Mouse (Mus musculus): ENCODE measurements around the gene Arid5a. TPM values are rescaled to one million over a fixed set of nuclear protein-coding genes. Genes with fewer than 3 reads are reported as not detected.

Arid5a gene
- polyA plus RNA-seq, 1 experiment from 2014 or later = 4.5 TPM

GRCm38 (mm10) chr1:36269121-36269795 is 38.3 kb upstream of the Arid5a start:
- Histone ChIP-seq H3K36me3 (ENCODE audit: control insufficient read depth, insufficient read depth, low read length) (no peaks in the 10 kb centered on the region), H3K4me3 (ENCODE audit: low read length) (peak overlapping the region; percentile 13; the same call in 1 of the 2 replicates), H3K4me2 (replicated peaks; ENCODE audit: low read depth, low read length) (peak overlapping the region; percentile 34; the same call in 1 of the 2 replicates), H3K9me3 (ENCODE audit: control insufficient read depth, low read length) (no peaks in the 10 kb centered on the region), H3K9ac (ENCODE audit: low read depth, low read length) (no peak overlapping the region), H3K27me3 (ENCODE audit: control insufficient read depth, insufficient read depth, low read length) (no peaks in the 10 kb centered on the region), H3K4me1 (ENCODE audit: control insufficient read depth, insufficient read depth, low read length) (peaks cover 45% of the 10 kb centered on the region), H3K27ac (ENCODE audit: low read depth, low read length) (no peak overlapping the region)
- WGBS = 45% methylated on average over 54 of the region's 54 CpGs
- no peak for ATAC-seq (ENCODE audit: low FRiP score, low TSS enrichment)

DNA sequence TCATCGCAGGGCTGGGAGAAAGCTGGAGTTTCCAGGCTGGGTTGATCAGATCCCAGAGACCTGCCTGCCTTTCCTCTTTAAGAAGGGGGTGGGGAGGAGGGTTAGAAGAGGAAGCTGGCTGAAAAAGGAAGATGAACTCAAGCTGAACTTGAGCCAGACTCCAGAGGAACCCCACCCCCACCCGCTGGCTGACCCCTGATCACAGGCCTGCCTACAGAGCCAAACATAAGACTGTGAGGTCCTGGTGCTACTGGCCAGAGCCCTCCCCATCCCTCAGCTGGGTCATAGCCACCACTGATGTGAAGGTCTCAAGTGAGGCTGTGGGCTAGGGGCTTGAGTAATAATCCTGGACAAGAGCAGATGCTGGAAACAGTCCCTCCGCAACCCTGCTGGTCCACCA is 36.9 kb upstream of the Arid5a start:
- Histone ChIP-seq H3K4me3 (ENCODE audit: low read length) (no peak overlapping the region), H3K36me3 (ENCODE audit: control insufficient read depth, insufficient read depth, low read length) (no peaks in the 10 kb centered on the region), H3K4me1 (ENCODE audit: control insufficient read depth, insufficient read depth, low read length) (peaks cover 56% of the 10 kb centered on the region), H3K27me3 (ENCODE audit: control insufficient read depth, insufficient read depth, low read length) (no peaks in the 10 kb centered on the region), H3K9me3 (ENCODE audit: control insufficient read depth, low read length) (no peaks in the 10 kb centered on the region), H3K4me2 (replicated peaks; ENCODE audit: low read depth, low read length) (0 out of 2 replicates have a peak overlapping the region, but pooled peaks have one; percentile 9), H3K9ac (ENCODE audit: low read depth, low read length) (peak overlapping the region; percentile 40; the same call in 1 of the 2 replicates), H3K27ac (ENCODE audit: low read depth, low read length) (peak overlapping the region; percentile 82)
- 26% methylated on average over 3 of the region's 3 CpGs for WGBS
- peak; percentile 24 for ATAC-seq (ENCODE audit: low FRiP score, low TSS enrichment)

DNA sequence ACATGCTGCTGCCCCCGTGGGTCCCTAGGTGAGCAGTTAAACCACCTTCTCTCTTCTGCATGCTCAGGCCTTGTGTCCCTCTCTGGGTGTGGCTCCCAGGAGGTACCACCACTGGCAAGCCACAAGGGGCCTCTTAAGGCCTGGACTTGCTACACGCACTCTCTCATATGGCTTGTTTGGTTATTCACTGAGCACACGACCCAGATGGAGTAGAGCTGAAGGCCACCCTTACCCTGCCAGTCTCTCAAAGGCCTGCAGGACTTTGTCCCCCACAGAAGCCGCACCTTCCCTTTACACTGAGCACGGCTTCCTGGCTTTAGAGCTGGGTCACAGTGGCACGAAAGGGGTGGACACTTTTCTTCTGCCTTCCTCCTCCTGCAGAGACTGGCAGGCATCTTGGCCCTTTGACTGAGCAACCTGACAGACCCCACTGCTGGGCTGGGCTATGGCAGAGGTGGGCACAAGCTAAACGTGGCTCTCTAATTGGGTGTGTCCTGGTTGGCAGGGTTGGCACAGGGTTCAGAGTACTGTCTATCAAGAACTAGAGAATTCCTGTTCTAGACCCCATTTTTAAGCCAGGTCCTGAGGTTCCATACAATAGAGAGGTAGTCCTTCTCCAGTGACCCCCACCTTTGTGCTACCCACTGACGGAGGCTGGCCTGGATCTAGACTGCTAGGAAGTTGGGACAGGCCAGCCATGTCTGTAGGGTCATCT is 35.9 kb upstream of the Arid5a start:
- Histone ChIP-seq H3K9ac (ENCODE audit: low read depth, low read length) (no peak overlapping the region; the same call in 1 of the 2 replicates), H3K27ac (ENCODE audit: low read depth, low read length) (peak overlapping the region; percentile 91; the same call in 1 of the 2 replicates), H3K4me1 (ENCODE audit: control insufficient read depth, insufficient read depth, low read length) (peaks cover 56% of the 10 kb centered on the region), H3K36me3 (ENCODE audit: control insufficient read depth, insufficient read depth, low read length) (no peaks in the 10 kb centered on the region), H3K27me3 (ENCODE audit: control insufficient read depth, insufficient read depth, low read length) (no peaks in the 10 kb centered on the region), H3K9me3 (ENCODE audit: control insufficient read depth, low read length) (no peaks in the 10 kb centered on the region), H3K4me2 (replicated peaks; ENCODE audit: low read depth, low read length) (peak overlapping the region; percentile 9; the same call in 1 of the 2 replicates), H3K4me3 (ENCODE audit: low read length) (peak overlapping the region; percentile 18; the same call in 1 of the 2 replicates)
- no peak for ATAC-seq (ENCODE audit: low FRiP score, low TSS enrichment)
- 69% methylated on average over 8 of the region's 8 CpGs for WGBS

DNA sequence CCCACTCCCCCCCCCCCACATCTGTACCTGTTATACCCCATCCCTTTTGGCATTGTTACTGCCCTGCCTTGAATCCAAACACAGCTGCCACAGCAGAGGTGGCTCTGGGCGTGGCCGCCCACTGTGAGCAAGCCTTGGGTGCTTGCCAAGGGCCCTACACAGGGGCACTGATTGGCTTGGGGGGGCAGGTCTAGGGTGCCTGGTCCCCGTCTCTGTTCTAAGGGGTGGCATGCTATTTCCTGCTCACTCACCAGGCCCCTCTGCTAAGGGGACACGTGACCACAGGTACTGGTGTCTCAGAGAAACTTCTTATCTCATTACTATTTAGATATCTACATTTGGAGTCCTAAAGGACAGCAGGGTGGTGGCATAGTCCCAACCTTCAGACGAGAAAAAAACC is 35.0 kb upstream of the Arid5a start:
- Histone ChIP-seq H3K36me3 (ENCODE audit: control insufficient read depth, insufficient read depth, low read length) (no peaks in the 10 kb centered on the region), H3K4me3 (ENCODE audit: low read length) (peak overlapping the region; percentile 24), H3K9ac (ENCODE audit: low read depth, low read length) (peak overlapping the region; percentile 23; the same call in 1 of the 2 replicates), H3K9me3 (ENCODE audit: control insufficient read depth, low read length) (no peaks in the 10 kb centered on the region), H3K27ac (ENCODE audit: low read depth, low read length) (peak overlapping the region; percentile 91), H3K4me2 (replicated peaks; ENCODE audit: low read depth, low read length) (peak overlapping the region; percentile 40), H3K4me1 (ENCODE audit: control insufficient read depth, insufficient read depth, low read length) (peaks cover 56% of the 10 kb centered on the region), H3K27me3 (ENCODE audit: control insufficient read depth, insufficient read depth, low read length) (no peaks in the 10 kb centered on the region)
- ATAC-seq (ENCODE audit: low FRiP score, low TSS enrichment) = no peak
- 56% methylated on average over 5 of the region's 5 CpGs for WGBS

DNA sequence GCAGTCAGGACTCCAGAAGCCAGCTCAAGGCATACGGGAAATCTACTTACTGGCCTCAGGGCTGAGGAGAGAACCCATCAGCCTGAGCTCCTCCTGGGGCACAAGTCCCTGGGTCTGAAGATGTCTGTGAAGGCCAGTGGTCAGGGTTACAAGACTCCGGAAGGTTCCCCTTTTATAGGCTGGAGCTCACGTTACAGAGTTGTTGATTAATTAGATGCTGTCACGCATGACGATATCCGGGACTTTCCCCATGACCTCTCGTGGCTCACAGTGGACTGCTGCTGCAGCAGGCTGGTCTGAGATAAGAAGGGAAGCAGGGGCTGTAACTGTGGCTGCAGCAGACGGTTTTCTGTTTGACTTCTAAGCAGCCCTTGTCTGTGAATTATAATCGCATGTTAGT is 34.2 kb upstream of the Arid5a start:
- Histone ChIP-seq H3K27ac (ENCODE audit: low read depth, low read length) (peak overlapping the region; percentile 91), H3K9me3 (ENCODE audit: control insufficient read depth, low read length) (no peaks in the 10 kb centered on the region), H3K36me3 (ENCODE audit: control insufficient read depth, insufficient read depth, low read length) (no peaks in the 10 kb centered on the region), H3K4me3 (ENCODE audit: low read length) (peak overlapping the region; percentile 24), H3K9ac (ENCODE audit: low read depth, low read length) (peak overlapping the region; percentile 40; the same call in 1 of the 2 replicates), H3K4me2 (replicated peaks; ENCODE audit: low read depth, low read length) (peak overlapping the region; percentile 40), H3K27me3 (ENCODE audit: control insufficient read depth, insufficient read depth, low read length) (no peaks in the 10 kb centered on the region), H3K4me1 (ENCODE audit: control insufficient read depth, insufficient read depth, low read length) (peaks cover 56% of the 10 kb centered on the region)
- WGBS = 2% methylated on average over 9 of the region's 9 CpGs
- ATAC-seq (ENCODE audit: low FRiP score, low TSS enrichment) = peak; percentile 75

DNA sequence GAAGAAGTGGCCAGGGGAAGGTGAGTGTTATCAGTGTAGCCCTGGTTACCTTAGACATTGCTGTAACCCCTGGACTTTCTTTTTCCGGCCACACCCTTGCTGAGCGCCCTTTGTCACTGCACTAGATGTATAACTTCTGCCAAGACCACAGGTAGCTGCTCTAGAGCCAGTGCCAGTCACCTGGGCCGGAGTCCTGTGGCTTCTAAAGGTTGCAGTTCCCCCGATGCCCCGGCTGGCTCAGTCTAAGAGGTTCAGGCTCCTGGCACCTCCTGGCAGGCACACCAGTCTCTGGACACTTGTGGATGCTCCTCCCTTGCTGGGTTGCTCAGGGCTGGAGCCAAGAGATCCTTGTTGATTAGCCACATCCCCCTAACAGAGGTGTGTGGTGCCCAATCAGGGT is 33.1 kb upstream of the Arid5a start, which contains the start of gene Neurl3:
Gene Neurl3, minus strand, starts transcription at position 225 of the 400 bp plus-strand sequence.
- peaks cover 50% of the 10 kb centered on the region for H3K4me1 ChIP-seq (ENCODE audit: control insufficient read depth, insufficient read depth, low read length)
- peak within 1 kb of the TSS; percentile 24 for H3K4me3 ChIP-seq (ENCODE audit: low read length)
- H3K9me3 ChIP-seq (ENCODE audit: control insufficient read depth, low read length) = no peaks in the 10 kb centered on the region
- ATAC-seq (ENCODE audit: low FRiP score, low TSS enrichment) = no peak
- no peaks in the 10 kb centered on the region for H3K27me3 ChIP-seq (ENCODE audit: control insufficient read depth, insufficient read depth, low read length)
- H3K27ac ChIP-seq (ENCODE audit: low read depth, low read length) = peak within 1 kb of the TSS; percentile 91
- WGBS = 90% methylated on average over 5 of the region's 5 CpGs
- H3K4me2 ChIP-seq (replicated peaks; ENCODE audit: low read depth, low read length) = peak within 1 kb of the TSS; percentile 40
- H3K36me3 ChIP-seq (ENCODE audit: control insufficient read depth, insufficient read depth, low read length) = no peaks in the 10 kb centered on the region
- H3K9ac ChIP-seq (ENCODE audit: low read depth, low read length) = peak within 1 kb of the TSS; percentile 40

- 62% methylated on average over 13 of the region's 13 CpGs for WGBS
- H3K4me1 ChIP-seq (ENCODE audit: control insufficient read depth, insufficient read depth, low read length) = peaks cover 39% of the 10 kb centered on the region
Measured at GRCm38 (mm10) chr1:36275635-36276389, 31.7 kb upstream of the Arid5a start.

DNA sequence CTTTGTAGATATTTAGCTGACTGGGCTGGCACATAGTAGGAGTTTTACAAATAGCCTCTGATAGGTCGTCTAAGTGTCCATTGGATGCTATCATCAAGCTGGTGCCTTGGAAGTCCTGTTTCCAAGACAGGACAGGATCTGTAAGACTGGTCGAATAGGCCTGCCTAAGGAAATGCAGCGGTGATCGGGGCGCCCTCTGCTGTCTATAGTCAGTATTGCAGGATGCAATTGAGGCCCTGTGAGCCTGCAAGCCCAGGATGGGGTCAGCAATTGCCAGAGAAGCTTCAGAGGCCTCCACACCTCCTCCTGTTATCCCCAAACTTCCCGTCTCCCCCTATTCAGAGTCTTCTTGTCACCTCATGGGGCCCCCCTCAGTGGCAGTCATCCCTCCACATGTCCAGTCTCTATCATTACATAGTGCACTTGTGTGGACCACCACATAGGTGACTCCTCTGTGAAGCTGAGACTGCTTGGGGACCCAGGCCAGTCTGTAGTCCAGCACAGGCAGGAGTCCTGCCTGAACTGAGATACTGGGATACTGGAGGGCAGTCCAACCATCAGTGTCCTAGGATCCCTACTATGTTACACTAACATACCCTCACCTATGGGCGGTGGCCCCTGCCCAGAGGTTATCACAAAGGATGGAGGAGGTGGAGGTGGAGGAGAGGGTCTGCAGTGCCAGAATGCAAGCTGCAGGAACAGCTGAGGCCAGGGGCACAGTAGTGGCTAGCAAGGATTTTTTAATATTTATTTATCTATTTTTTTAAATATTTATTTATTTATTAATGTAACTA is 30.1 kb upstream of the Arid5a start:
- no peaks in the 10 kb centered on the region for H3K9me3 ChIP-seq (ENCODE audit: control insufficient read depth, low read length)
- H3K36me3 ChIP-seq (ENCODE audit: control insufficient read depth, insufficient read depth, low read length) = no peaks in the 10 kb centered on the region
- no peak overlapping the region for H3K4me2 ChIP-seq (replicated peaks; ENCODE audit: low read depth, low read length)
- no peak overlapping the region for H3K9ac ChIP-seq (ENCODE audit: low read depth, low read length)
- H3K27ac ChIP-seq (ENCODE audit: low read depth, low read length) = no peak overlapping the region
- peaks cover 23% of the 10 kb centered on the region for H3K4me1 ChIP-seq (ENCODE audit: control insufficient read depth, insufficient read depth, low read length)
- H3K4me3 ChIP-seq (ENCODE audit: low read length) = no peak overlapping the region
- no peaks in the 10 kb centered on the region for H3K27me3 ChIP-seq (ENCODE audit: control insufficient read depth, insufficient read depth, low read length)
- no peak for ATAC-seq (ENCODE audit: low FRiP score, low TSS enrichment)
- WGBS = 18% methylated on average over 7 of the region's 7 CpGs

More at GRCm38 (mm10) chr1:36275635-36276389, 31.7 kb upstream of the Arid5a start:
- H3K9me3 ChIP-seq (ENCODE audit: control insufficient read depth, low read length) = no peaks in the 10 kb centered on the region
- H3K27ac ChIP-seq (ENCODE audit: low read depth, low read length) = no peak overlapping the region
- no peak overlapping the region for H3K9ac ChIP-seq (ENCODE audit: low read depth, low read length)
- H3K4me2 ChIP-seq (replicated peaks; ENCODE audit: low read depth, low read length) = no peak overlapping the region
- no peak for ATAC-seq (ENCODE audit: low FRiP score, low TSS enrichment)
- H3K36me3 ChIP-seq (ENCODE audit: control insufficient read depth, insufficient read depth, low read length) = no peaks in the 10 kb centered on the region
- H3K4me3 ChIP-seq (ENCODE audit: low read length) = no peak overlapping the region
- no peaks in the 10 kb centered on the region for H3K27me3 ChIP-seq (ENCODE audit: control insufficient read depth, insufficient read depth, low read length)
